In the genomic region with DNA sequence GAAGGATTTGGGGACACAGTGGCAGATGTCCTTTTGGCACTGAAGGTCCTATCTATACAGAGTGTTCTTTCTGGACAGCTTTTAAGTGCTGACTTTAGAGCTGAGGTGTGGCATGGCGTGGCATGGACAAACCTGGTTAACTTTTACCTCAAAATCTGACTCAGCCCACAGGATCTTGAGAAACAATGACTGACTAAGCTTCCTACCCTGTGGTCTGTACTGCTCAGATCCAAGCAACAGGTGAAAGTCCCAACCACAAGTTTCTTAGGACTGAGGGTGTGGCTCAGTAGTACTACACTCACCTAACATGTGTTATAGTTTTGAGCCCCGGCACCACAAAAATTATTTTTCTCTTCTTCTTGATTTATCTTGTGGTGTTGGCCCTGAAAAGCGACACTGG, we compare ENCODE assay signal across 18 mouse cellular contexts.
DNase-seq lines count a peak whose midpoint lies in the region.
"Had no signal": no experiment of that assay in that cellular context is flagged by ENCODE, and none has a peak within 500 bp of the region (broad histone marks: within the 10 kb centered on the region; RNA-seq: fewer than 3 reads in every experiment).

No protein-coding gene starts in this region.

- intact Hi-C loops in heart, postnatal 36 days (cut with DNase I) = no loop called here

- peak; percentile 37 to 38 for DNase-seq in kidney, adult 8-10 months
- DNase-seq in kidney, postnatal 10 days = no peak
- DNase-seq in urinary bladder, postnatal 14 days (ENCODE audit: low spot score) = peak; percentile 17
- no peak for DNase-seq in urinary bladder, postnatal 10 days (ENCODE audit: low spot score)
- DNase-seq in kidney, postnatal 25 days = peak; percentile 10 to 48
- DNase-seq in yolk sac, embryonic 10.5 days (ENCODE audit: low spot score) = peak; percentile 50
- no peak for DNase-seq in heart, postnatal 36 days
- DNase-seq in retina, embryonic 14.5 days (ENCODE audit: low spot score) = no peak
- DNase-seq: adrenal gland, postnatal 10 days; B cell, adult 2 months; cerebellum, adult 8-10 months; cerebellum, postnatal 36 days; gastrocnemius, postnatal 10 days; heart, postnatal 14 days; layer of hippocampus, adult 9-11 months; liver, embryonic 13.5 days; lung, adult 18-20 months; thymus, postnatal 14 days had no signal

Comparison
In these comparisons a context has a peak if more than half of its experiments do, and no peak if none do; other contexts are left out.
1. DNase-seq: peak in kidney, adult 8-10 months (2 of 2), urinary bladder, postnatal 14 days (single experiment), kidney, postnatal 25 days (2 of 2) and yolk sac, embryonic 10.5 days (single experiment); none in kidney, postnatal 10 days (single experiment), urinary bladder, postnatal 10 days (single experiment), heart, postnatal 36 days (0 of 2) and retina, embryonic 14.5 days (single experiment).